In the genomic region with DNA sequence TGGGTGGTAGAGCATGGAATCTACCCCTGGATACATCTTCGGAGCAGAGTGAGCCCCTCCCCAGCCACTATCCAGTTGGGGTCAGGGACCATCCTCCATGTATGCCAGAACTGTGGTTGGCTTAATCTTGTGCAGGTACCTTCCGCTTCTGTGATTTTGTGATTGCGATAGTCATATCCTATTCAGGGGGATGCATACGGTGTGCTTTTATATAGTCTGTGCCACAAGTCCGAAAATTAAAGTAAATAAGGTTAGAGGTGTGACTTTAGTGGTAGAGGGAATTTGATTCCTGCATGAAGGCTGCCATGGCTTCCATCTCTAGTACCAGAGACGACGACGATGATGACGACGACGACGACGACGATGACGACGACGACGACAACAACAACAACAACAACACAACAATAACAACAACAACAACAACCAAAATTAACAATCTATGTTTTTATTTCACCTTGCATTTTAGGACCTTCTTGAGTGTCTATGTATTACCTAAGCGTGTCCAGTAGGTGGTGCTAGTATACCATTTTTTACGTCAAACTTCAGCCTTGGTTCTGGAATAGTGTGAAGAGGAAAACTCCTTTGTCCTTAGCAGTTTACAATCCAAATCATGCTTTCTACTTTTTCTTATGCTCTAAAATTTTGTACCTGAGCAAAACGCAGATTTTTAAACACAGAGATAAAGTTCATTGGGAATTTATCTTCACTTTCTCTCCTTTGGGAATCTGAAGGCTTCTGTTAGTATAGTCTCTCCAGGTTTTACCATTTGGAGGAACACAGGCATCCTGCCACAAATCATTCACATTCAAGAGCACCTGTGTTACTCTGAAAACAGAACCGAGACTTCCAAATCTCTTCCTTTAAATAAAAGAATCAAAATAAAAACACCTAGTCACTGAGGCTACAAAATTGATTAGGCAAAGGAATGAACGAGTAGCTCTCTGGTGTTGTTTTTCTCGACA, we compare ENCODE assay signal across 9 mouse cellular contexts.
A peak's percentile ranks its signal among the peaks of the same experiment; 100 is the strongest.
DNase-seq lines count a peak whose midpoint lies in the region; ATAC-seq lines count a peak whose summit lies in the region.
"Had no signal": no experiment of that assay in that cellular context is flagged by ENCODE, and none has a peak within 500 bp of the region (broad histone marks: within the 10 kb centered on the region; RNA-seq: fewer than 3 reads in every experiment).

No protein-coding gene starts in this region.

- H3K27me3 ChIP-seq in hindbrain, embryonic 16.5 days (replicated peaks; ENCODE audit: control insufficient read depth, insufficient read depth, low read length), result no peaks in the 10 kb centered on the region
- H3K27me3 ChIP-seq: lung, embryonic 15.5 days had no signal

- peak; percentile 87 for ATAC-seq in hindbrain, embryonic 16.5 days
- ATAC-seq in neutrophil, adult 5-6 weeks (ENCODE audit: extremely low read depth, insufficient number of reproducible peaks, low FRiP score, poor library complexity, severe bottlenecking), result 0 out of 2 replicates have a peak, but pooled peaks have one; percentile 44

- H3K36me3 ChIP-seq in hindbrain, embryonic 16.5 days (ENCODE audit: control insufficient read depth, insufficient read depth, low read length), result no peaks in the 10 kb centered on the region
- H3K36me3 ChIP-seq: lung, embryonic 15.5 days had no signal

- H3K27ac ChIP-seq in hindbrain, embryonic 16.5 days (ENCODE audit: low read depth, low read length), result no peak overlapping the region
- H3K27ac ChIP-seq: lung, embryonic 15.5 days had no signal

- no peak overlapping the region for H3K9ac ChIP-seq in hindbrain, embryonic 16.5 days (ENCODE audit: low read depth, low read length)
- H3K9ac ChIP-seq: lung, embryonic 15.5 days had no signal

- no peak overlapping the region for H3K4me3 ChIP-seq in hindbrain, embryonic 16.5 days (ENCODE audit: low read length)
- H3K4me3 ChIP-seq: lung, embryonic 15.5 days had no signal

- no peaks in the 10 kb centered on the region for H3K9me3 ChIP-seq in hindbrain, embryonic 16.5 days (ENCODE audit: control insufficient read depth, low read length)
- H3K9me3 ChIP-seq: lung, embryonic 15.5 days had no signal

- H3K4me1 ChIP-seq in hindbrain, embryonic 16.5 days (ENCODE audit: control insufficient read depth, insufficient read depth, low read depth, low read length), result no peaks in the 10 kb centered on the region

- DNase-seq in heart, adult 18-20 months, result peak; percentile 16 to 43
- DNase-seq in heart, postnatal 4 days, result no peak
- DNase-seq in A20 (ENCODE audit: low read depth, low spot score), result peak; percentile 50
- peak; percentile 75 for DNase-seq in brain, adult 2 months (ENCODE audit: low read depth, low spot score)
- DNase-seq in kidney, postnatal 10 days, result no peak
- no peak for DNase-seq in gastrocnemius, postnatal 4 days (ENCODE audit: low spot score in 2 of 2)

- 40% methylated on average over 24 of the region's 24 CpGs for WGBS in hindbrain, embryonic 16.5 days

- H3K4me2 ChIP-seq in hindbrain, embryonic 16.5 days (ENCODE audit: low read length), result no peak overlapping the region
- H3K4me2 ChIP-seq: lung, embryonic 15.5 days had no signal

Comparison
In these comparisons a context has a peak if more than half of its experiments do, and no peak if none do; other contexts are left out.
1. DNase-seq: peak in heart, adult 18-20 months (2 of 2), A20 (single experiment) and brain, adult 2 months (single experiment); none in heart, postnatal 4 days (single experiment), kidney, postnatal 10 days (single experiment) and gastrocnemius, postnatal 4 days (0 of 2).